Mouse (Mus musculus) liver, embryonic 14 days (tissue): Measurements from ENCODE around the gene Tmprss13. TPM values are rescaled to one million over a fixed set of nuclear protein-coding genes. Genes with fewer than 3 reads are reported as not detected.

Experiments
- polyA plus RNA-seq: library from polyadenylated mRNA; depleted of rRNA; stranded (reverse); fragments of >200 nt; gene quantifications from 2 replicates; pipeline ENCODE4 v1.2.3, GENCODE M21; 2012; rRNA removed

Gene Tmprss13
- 0.01 TPM in 1 of 2 replicates, not detected in the other for polyA plus RNA-seq

GRCm38 (mm10) chr9:45318855-45319254 lies at the start of gene Tmprss13:
Gene Tmprss13 (plus strand): TSS chr9:45319100.

GRCm38 (mm10) chr9:45370117-45370561 lies 51.2 kb downstream of the Tmprss13 start, which contains the start of gene Fxyd6:
Gene Fxyd6 (plus strand): TSS chr9:45370185.

Other genes starting within 250 kb of the Tmprss13 start
- 0.06 and 0.07 TPM in 2 replicates for gene Jaml, start 239.9 kb upstream of the Tmprss13 start, polyA plus RNA-seq
- gene Scn2b, start 201.3 kb upstream of the Tmprss13 start, polyA plus RNA-seq, result 0.14 and 0.16 TPM in 2 replicates
- gene Scn4b, start 180.7 kb upstream of the Tmprss13 start, polyA plus RNA-seq, result 0.06 and 0.07 TPM in 2 replicates
- gene BC049352, start 137.1 kb upstream of the Tmprss13 start, polyA plus RNA-seq, result 0.02 TPM in 1 of 2 replicates, not detected in the other
- gene Tmprss4, start 115.0 kb upstream of the Tmprss13 start, polyA plus RNA-seq, result 0.01 and 0.05 TPM in 2 replicates
- gene Il10ra, start 50.0 kb upstream of the Tmprss13 start, polyA plus RNA-seq, result 1.2 and 1.7 TPM in 2 replicates
- gene Fxyd6, start 51.1 kb downstream of the Tmprss13 start, polyA plus RNA-seq, result 0.51 and 1.3 TPM in 2 replicates
- gene Fxyd2, start 80.6 kb downstream of the Tmprss13 start, polyA plus RNA-seq, result 0.51 and 0.55 TPM in 2 replicates
- gene Dscaml1, start 107.5 kb downstream of the Tmprss13 start, polyA plus RNA-seq, result not detected in 2 replicates